Mouse (Mus musculus): ENCODE measurements at regions not wholly inside any gene's neighbourhood (a gene's known extent, or its start where the extent isn't known, plus 50 kb on each side); places are given as distances from the start of the nearest gene placed in this dataset.
A peak's percentile ranks its signal among the peaks of the same experiment; 100 is the strongest.

GRCm38 (mm10) chr15:95714408-95714807, 58.6 kb upstream of the Dbx2 start:
- TF ChIP-seq CTCF (conservative IDR thresholded peaks at IDR 0.05), result no peak
- H3K27ac ChIP-seq, result no peak overlapping the region
- no peak overlapping the region for H3K4me3 ChIP-seq
- no peak for DNase-seq (ENCODE audit: low spot score in 2 of 2)

DNA sequence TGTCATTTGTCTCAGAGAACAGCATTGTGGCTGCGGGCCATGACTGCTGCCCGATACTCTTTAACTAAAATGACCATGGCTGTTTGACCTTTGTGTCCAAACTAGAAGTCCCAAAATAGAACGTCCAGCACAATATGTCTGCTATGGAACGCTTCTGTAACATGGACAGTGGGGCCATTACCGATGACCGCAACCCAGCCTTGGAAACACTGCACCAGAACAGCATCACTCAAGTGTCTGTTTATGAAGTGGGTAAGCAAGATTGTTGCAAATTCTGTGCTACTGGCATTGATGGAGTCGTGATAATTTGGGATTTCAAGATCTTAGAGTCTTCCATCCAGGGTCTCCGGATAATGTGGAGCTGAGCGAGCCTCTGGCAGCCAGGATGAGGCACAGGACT, 60.2 kb upstream of the Dbx2 start:
- TF ChIP-seq CTCF (conservative IDR thresholded peaks at IDR 0.05), result no peak
- no peak overlapping the region for H3K27ac ChIP-seq
- H3K4me3 ChIP-seq, result no peak overlapping the region
- no peak for DNase-seq (ENCODE audit: low spot score in 2 of 2)

DNA sequence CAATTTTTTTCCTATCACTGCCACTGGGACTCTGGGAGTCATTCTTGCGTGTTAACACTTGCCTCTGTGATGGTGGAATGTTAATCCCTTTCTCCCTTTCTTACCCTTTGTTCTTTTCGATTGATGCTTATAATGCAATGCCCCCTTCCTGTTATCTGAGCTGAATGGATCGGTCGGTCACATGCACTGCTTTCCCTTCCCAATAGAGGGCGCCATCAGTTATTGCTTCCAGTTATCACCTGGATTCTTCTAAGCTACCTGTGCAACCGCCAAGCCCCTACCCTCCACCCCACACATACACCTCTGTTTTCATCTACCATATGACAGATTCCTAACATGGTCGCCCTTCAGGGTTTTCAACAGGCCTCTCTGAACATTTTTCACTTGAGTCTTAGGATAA, 66.9 kb upstream of the Ano6 start:
- no peak overlapping the region for H3K4me3 ChIP-seq
- peak in 1 of 2 experiments; percentile 24 for DNase-seq (ENCODE audit: low spot score in 2 of 2)

DNA sequence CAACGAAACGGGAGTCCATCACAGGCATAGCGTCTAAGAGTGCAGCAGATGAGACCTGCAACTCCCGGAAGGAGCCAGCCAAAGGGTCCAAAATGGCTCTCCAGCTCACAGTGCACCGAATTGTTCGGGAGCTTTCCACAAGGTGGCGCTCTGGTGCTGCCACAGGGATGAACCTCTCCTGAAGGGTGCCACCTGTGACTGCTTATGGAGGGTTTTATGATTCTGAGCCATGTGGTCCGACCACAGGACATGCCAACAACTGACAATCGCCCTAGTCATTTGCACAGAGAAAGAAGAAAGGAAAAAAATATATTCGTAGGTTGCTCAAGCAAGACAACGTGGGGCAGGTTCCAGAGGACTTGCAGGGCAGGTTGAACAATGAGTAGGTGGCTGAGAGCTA, 64.8 kb upstream of the Ano6 start:
- TF ChIP-seq CTCF (conservative IDR thresholded peaks at IDR 0.05), result peak; percentile 94

More for the DNA sequence above, 66.9 kb upstream of the Ano6 start:
- peak; percentile 77 for TF ChIP-seq CTCF (conservative IDR thresholded peaks at IDR 0.05)
- H3K27ac ChIP-seq, result no peak overlapping the region

DNA sequence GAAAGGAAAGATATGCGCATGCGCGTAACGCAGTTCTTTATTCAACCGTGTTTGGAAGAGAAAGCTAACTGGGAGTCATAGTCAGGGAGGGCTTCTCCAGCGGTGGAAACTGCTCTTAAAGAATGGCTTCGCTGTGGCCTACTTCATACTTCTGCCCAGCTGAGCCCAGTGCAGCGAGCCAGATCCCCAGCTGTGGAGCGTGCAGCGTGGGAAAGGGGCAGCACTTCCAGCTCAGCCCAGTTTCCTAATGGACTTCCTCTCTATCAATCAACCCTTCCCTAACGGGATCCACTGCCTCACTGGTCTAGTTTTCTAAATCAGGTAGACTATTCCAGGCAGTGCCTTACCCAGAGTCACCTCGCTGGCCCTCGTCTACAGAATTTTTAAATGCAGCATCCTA, 64.1 kb upstream of the Ano6 start:
- Histone ChIP-seq H3K4me3 (no peak overlapping the region), H3K27ac (no peak overlapping the region)
- no peak for DNase-seq (ENCODE audit: low spot score in 2 of 2)
- TF ChIP-seq CTCF (conservative IDR thresholded peaks at IDR 0.05), result no peak

More for the DNA sequence above, 64.8 kb upstream of the Ano6 start:
- Histone ChIP-seq H3K27ac (peak overlapping the region; percentile 51; the same call in 1 of the 2 replicates), H3K4me3 (peak overlapping the region; percentile 36)
- peak; percentile 78 to 92 for DNase-seq (ENCODE audit: low spot score in 2 of 2)

DNA sequence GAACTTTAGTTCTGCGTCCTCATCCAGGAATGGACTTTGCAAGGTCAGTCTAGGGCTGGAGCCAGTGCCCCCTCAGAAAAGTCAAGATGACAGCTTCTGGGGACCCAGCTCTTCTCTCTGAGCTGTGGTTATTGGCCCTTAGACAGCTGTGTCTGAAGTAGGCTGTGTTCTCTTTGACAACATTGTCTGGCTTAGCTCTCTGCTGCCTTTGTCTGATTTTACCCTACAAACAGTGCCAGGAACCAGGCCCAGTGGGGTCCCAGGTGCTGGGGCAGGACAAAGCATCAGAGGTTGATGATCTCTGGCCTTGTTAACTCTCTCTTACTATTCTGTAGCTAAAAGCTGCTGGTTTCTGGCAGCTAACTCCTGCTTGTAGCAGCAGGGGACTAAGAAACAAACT, 54.9 kb upstream of the Ano6 start:
- Histone ChIP-seq H3K4me3 (no peak overlapping the region), H3K27ac (no peak overlapping the region)
- DNase-seq (ENCODE audit: low spot score in 2 of 2), result no peak
- TF ChIP-seq CTCF (conservative IDR thresholded peaks at IDR 0.05), result no peak

All from layer of hippocampus, adult 2 months (tissue).